Mouse (Mus musculus): ENCODE results near the gene Col6a2. TPM values are rescaled to one million over a fixed set of nuclear protein-coding genes. Genes with fewer than 3 reads are reported as not detected.

Col6a2 gene
- total and polyA plus RNA-seq, 3 experiments = not detected

DNA sequence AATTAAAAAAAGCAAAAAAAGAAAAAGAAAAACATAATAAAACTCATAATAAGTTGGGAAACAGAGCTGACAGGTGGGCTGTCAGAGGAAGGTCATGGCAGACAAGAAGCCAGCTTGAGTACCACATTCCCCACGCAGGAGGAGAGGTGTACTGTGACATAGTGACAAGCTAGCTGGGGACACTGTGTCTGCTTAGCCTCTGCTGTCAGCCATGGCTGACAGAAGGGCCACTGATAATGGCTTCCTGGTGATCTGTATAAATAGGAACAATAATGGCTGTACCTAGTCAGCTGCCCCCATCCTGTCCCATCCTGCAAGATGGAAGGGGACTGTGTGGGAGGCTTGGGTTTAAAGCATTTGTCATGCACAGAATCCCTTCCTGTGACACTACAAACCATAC lies 37.2 kb downstream of the Col6a2 start:
- no peak overlapping the region for H3K27ac ChIP-seq (ENCODE audit: control insufficient read depth, low read depth, low read length)
- DNase-seq (ENCODE audit: low read depth, low spot score) = no peak
- H3K9me3 ChIP-seq (replicated peaks; ENCODE audit: insufficient read depth, low read length) = no peaks in the 10 kb centered on the region
- no peaks in the 10 kb centered on the region for H3K36me3 ChIP-seq (ENCODE audit: control insufficient read depth in 1 of 2, insufficient read depth in 2 of 2, low read length in 2 of 2)
- no peak overlapping the region for H3K4me3 ChIP-seq (ENCODE audit: control insufficient read depth in 1 of 2, insufficient read depth in 1 of 2, low read depth in 2 of 2, low read length in 2 of 2)
- no peaks in the 10 kb centered on the region for H3K79me2 ChIP-seq (ENCODE audit: control insufficient read depth, insufficient read depth, low read length, poor library complexity)
- H3K4me1 ChIP-seq (ENCODE audit: control insufficient read depth in 1 of 2, insufficient read depth in 2 of 2, low read length in 2 of 2) = no peaks in the 10 kb centered on the region
- H3K27me3 ChIP-seq (ENCODE audit: control insufficient read depth in 1 of 2, insufficient read depth in 2 of 2, low read length in 2 of 2) = no peaks in the 10 kb centered on the region; a peak in 1 of 4 replicates
- H3K9ac ChIP-seq (ENCODE audit: control insufficient read depth, low read depth, low read length, poor library complexity, severe bottlenecking) = no peak overlapping the region
- no peak for TF ChIP-seq NELFE (IDR thresholded peaks at IDR 0.05; ENCODE audit: low read depth, low read length)
- TF ChIP-seq MYC (IDR thresholded peaks at IDR 0.05; ENCODE audit: low read depth, low read length) = no peak
- TF ChIP-seq EP300 (IDR thresholded peaks at IDR 0.05; ENCODE audit: low read depth in 1 of 2, low read length in 2 of 2) = no peak
- TF ChIP-seq TCF12 (IDR thresholded peaks at IDR 0.05; ENCODE audit: low read depth, low read length) = no peak
- TF ChIP-seq MEF2A (IDR thresholded peaks at IDR 0.05; ENCODE audit: extremely low read depth, insufficient replicate concordance, low read depth, low read length, poor library complexity, severe bottlenecking) = no peak
- no peak for TF ChIP-seq SIN3A (IDR thresholded peaks at IDR 0.05; ENCODE audit: low read length)
- no peak for TF ChIP-seq CHD2 (IDR thresholded peaks at IDR 0.05; ENCODE audit: low read length)
- no peak for TF ChIP-seq ETS1 (IDR thresholded peaks at IDR 0.05; ENCODE audit: low read depth, low read length)
- TF ChIP-seq TBP (IDR thresholded peaks at IDR 0.05; ENCODE audit: low read depth, low read length) = no peak
- TF ChIP-seq POLR2A (IDR thresholded peaks at IDR 0.05; ENCODE audit: control insufficient read depth in 1 of 2, insufficient read depth in 1 of 2, low read depth in 1 of 2, low read length in 2 of 2, poor library complexity in 1 of 2) = no peak
- no peak for TF ChIP-seq UBTF (IDR thresholded peaks at IDR 0.05; ENCODE audit: borderline replicate concordance, insufficient read depth, low read depth, low read length)
- TF ChIP-seq GABPA (IDR thresholded peaks at IDR 0.05; ENCODE audit: low read depth, low read length) = no peak
- TF ChIP-seq RCOR1 (IDR thresholded peaks at IDR 0.05; ENCODE audit: low read depth, low read length) = no peak
- no peak for TF ChIP-seq CHD1 (IDR thresholded peaks at IDR 0.05; ENCODE audit: low read depth, low read length)

DNA sequence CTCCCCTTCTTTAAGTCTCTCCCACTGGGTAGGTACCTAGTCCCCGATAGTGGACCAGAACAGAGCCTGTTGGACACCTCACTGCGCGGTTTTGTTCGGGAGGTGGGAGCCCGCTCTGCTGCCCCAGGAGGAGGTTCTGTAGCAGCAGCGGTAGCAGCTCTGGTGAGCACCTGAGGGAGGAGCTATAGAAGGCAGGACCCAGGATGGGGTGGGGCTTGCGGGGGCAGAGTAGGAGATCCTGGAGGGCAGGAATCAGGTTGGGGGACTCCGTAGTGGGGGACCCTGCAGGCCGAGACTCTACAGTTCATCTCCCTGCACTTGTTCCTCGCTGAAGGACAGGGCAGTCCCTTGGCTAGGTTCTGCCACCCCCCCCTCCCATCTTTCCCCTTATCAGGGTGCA lies 39.3 kb downstream of the Col6a2 start:
- Histone ChIP-seq H3K27ac (ENCODE audit: control insufficient read depth, low read depth, low read length) (no peak overlapping the region), H3K9me3 (replicated peaks; ENCODE audit: insufficient read depth, low read length) (no peaks in the 10 kb centered on the region), H3K4me3 (ENCODE audit: control insufficient read depth in 1 of 2, insufficient read depth in 1 of 2, low read depth in 2 of 2, low read length in 2 of 2) (no peak overlapping the region), H3K36me3 (ENCODE audit: control insufficient read depth in 1 of 2, insufficient read depth in 2 of 2, low read length in 2 of 2) (no peaks in the 10 kb centered on the region), H3K79me2 (ENCODE audit: control insufficient read depth, insufficient read depth, low read length, poor library complexity) (no peaks in the 10 kb centered on the region), H3K27me3 (ENCODE audit: control insufficient read depth in 1 of 2, insufficient read depth in 2 of 2, low read length in 2 of 2) (no peaks in the 10 kb centered on the region), H3K9ac (ENCODE audit: control insufficient read depth, low read depth, low read length, poor library complexity, severe bottlenecking) (no peak overlapping the region), H3K4me1 (ENCODE audit: control insufficient read depth in 1 of 2, insufficient read depth in 2 of 2, low read length in 2 of 2) (no peaks in the 10 kb centered on the region)
- DNase-seq (ENCODE audit: low read depth, low spot score) = no peak
- TF ChIP-seq MAFK (IDR thresholded peaks at IDR 0.05; ENCODE audit: borderline replicate concordance, low read depth, low read length) (no peak), ZKSCAN1 (IDR thresholded peaks at IDR 0.05; ENCODE audit: low read depth, low read length) (no peak)

DNA sequence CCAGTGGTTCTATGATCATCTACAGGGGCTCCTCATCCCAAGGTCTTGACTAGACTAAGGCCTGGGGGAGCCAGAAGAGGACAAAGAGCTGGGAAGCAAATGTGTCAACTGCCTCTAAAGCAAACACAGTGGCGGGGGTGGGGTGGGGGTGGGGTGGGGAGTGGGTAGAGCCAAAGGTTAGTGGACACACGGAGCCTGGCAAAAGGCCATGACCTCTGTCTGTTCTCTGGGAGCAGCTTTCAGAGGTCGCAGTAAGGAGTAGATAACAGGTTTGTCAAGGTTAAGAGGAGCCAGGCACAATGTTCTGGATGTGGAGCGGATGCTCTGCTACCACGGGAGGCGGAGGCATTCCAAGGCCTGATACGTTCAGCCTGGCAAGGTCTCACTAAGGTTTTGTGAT lies 46.5 kb downstream of the Col6a2 start:
- no peak for TF ChIP-seq TCF12 (IDR thresholded peaks at IDR 0.05; ENCODE audit: low read depth, low read length)
- TF ChIP-seq ZKSCAN1 (IDR thresholded peaks at IDR 0.05; ENCODE audit: low read depth, low read length) = no peak
- TF ChIP-seq TAL1 (IDR thresholded peaks at IDR 0.05; ENCODE audit: low read length) = no peak
- TF ChIP-seq MEF2A (IDR thresholded peaks at IDR 0.05; ENCODE audit: extremely low read depth, insufficient replicate concordance, low read depth, low read length, poor library complexity, severe bottlenecking) = no peak
- no peak for TF ChIP-seq CTCF (IDR thresholded peaks at IDR 0.05 in 2 of 3, conservative IDR thresholded peaks at IDR 0.05 in 1 of 3; ENCODE audit: control insufficient read depth in 1 of 3, insufficient read depth in 1 of 3, low read depth in 2 of 3, low read length in 3 of 3, poor library complexity in 1 of 3, severe bottlenecking in 1 of 3)
- TF ChIP-seq POLR2A (IDR thresholded peaks at IDR 0.05; ENCODE audit: control insufficient read depth in 1 of 2, insufficient read depth in 1 of 2, low read depth in 1 of 2, low read length in 2 of 2, poor library complexity in 1 of 2) = no peak
- no peak for TF ChIP-seq POLR2AphosphoS5 (IDR thresholded peaks at IDR 0.05; ENCODE audit: borderline replicate concordance, low read depth, low read length)
- TF ChIP-seq ETS1 (IDR thresholded peaks at IDR 0.05; ENCODE audit: low read depth, low read length) = no peak
- no peak for TF ChIP-seq HCFC1 (IDR thresholded peaks at IDR 0.05; ENCODE audit: low read depth, low read length)
- TF ChIP-seq CHD2 (IDR thresholded peaks at IDR 0.05; ENCODE audit: low read length) = no peak
- TF ChIP-seq USF1 (IDR thresholded peaks at IDR 0.05; ENCODE audit: low read depth, low read length) = no peak
- TF ChIP-seq MXI1 (IDR thresholded peaks at IDR 0.05; ENCODE audit: low read depth, low read length) = no peak
- TF ChIP-seq MYC (IDR thresholded peaks at IDR 0.05; ENCODE audit: low read depth, low read length) = no peak
- no peak for TF ChIP-seq UBTF (IDR thresholded peaks at IDR 0.05; ENCODE audit: borderline replicate concordance, insufficient read depth, low read depth, low read length)
- TF ChIP-seq BHLHE40 (IDR thresholded peaks at IDR 0.05; ENCODE audit: borderline replicate concordance, low read depth, low read length) = no peak
- H3K36me3 ChIP-seq (ENCODE audit: control insufficient read depth in 1 of 2, insufficient read depth in 2 of 2, low read length in 2 of 2) = no peaks in the 10 kb centered on the region
- no peaks in the 10 kb centered on the region for H3K9me3 ChIP-seq (replicated peaks; ENCODE audit: insufficient read depth, low read length)
- H3K27ac ChIP-seq (ENCODE audit: control insufficient read depth, low read depth, low read length) = no peak overlapping the region
- DNase-seq (ENCODE audit: low read depth, low spot score) = no peak
- H3K4me3 ChIP-seq (ENCODE audit: control insufficient read depth in 1 of 2, insufficient read depth in 1 of 2, low read depth in 2 of 2, low read length in 2 of 2) = no peak overlapping the region
- no peaks in the 10 kb centered on the region for H3K79me2 ChIP-seq (ENCODE audit: control insufficient read depth, insufficient read depth, low read length, poor library complexity)
- H3K27me3 ChIP-seq (ENCODE audit: control insufficient read depth in 1 of 2, insufficient read depth in 2 of 2, low read length in 2 of 2) = no peaks in the 10 kb centered on the region
- no peaks in the 10 kb centered on the region for H3K4me1 ChIP-seq (ENCODE audit: control insufficient read depth in 1 of 2, insufficient read depth in 2 of 2, low read length in 2 of 2)
- no peak overlapping the region for H3K9ac ChIP-seq (ENCODE audit: control insufficient read depth, low read depth, low read length, poor library complexity, severe bottlenecking)

Data from MEL (cell line).